Mouse (Mus musculus): ENCODE data around the gene Fuz. TPM values are rescaled to one million over a fixed set of nuclear protein-coding genes. Genes with fewer than 3 reads are reported as not detected.
A peak's percentile ranks its signal among the peaks of the same experiment; 100 is the strongest.

The Fuz gene
- 10 to 100 TPM; 17.8 to 19.0 TPM for total RNA-seq (2021)

GRCm38 (mm10) chr7:44895593-44896434 lies at the start of gene Fuz:
Gene Fuz (plus strand): TSS chr7:44896079.
- intact Hi-C loops (cut with DNase I), result no loop called here
- peak; percentile 93 to 94 for DNase-seq (ENCODE audit: extremely low spot score in 1 of 2, low spot score in 2 of 2)

DNA sequence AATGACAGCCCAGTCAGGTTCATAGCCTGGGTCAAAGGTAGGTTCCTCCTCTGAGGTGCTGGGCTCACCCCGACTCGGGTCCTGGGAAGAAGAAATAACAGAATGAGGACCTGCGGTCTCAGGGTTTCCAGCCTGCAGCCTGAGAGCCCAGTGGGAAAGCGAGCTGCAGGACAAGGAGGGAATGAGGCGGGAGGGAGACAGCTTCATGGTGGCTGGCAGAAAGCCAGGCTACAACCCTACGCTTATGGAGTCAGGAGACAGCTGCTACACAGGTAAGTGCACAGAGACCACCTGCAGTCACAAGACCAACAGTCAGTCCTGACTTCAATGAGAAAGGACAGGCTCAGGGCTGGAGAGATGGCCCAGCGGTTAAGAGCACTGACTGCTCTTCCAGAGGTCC lies 49.1 kb upstream of the Fuz start:
- intact Hi-C loops (cut with DNase I), result no loop called here
- peak in 1 of 2 experiments; percentile 43 for DNase-seq (ENCODE audit: extremely low spot score in 1 of 2, low spot score in 2 of 2)

DNA sequence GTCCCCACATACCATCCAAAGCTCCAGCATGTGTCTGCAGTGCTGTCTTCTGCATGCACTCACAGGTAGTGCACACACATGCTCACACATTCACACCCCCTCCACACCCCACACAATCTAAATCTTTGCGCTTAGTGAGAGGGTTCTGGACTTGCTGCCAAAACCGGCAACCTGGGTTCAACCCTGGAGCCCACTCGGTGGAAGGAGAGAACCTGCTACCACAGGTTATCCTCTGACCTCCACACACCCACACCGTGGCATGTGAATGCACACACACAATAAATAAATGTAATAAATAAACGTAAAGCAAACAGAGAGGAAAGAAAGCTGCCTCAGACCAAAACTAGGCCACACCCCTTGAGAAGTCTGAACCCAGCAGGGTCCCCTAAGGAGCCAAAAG lies 48.1 kb upstream of the Fuz start:
- peak in 1 of 2 experiments; percentile 39 for DNase-seq (ENCODE audit: extremely low spot score in 1 of 2, low spot score in 2 of 2)
- intact Hi-C loops (cut with DNase I), result no loop called here

DNA sequence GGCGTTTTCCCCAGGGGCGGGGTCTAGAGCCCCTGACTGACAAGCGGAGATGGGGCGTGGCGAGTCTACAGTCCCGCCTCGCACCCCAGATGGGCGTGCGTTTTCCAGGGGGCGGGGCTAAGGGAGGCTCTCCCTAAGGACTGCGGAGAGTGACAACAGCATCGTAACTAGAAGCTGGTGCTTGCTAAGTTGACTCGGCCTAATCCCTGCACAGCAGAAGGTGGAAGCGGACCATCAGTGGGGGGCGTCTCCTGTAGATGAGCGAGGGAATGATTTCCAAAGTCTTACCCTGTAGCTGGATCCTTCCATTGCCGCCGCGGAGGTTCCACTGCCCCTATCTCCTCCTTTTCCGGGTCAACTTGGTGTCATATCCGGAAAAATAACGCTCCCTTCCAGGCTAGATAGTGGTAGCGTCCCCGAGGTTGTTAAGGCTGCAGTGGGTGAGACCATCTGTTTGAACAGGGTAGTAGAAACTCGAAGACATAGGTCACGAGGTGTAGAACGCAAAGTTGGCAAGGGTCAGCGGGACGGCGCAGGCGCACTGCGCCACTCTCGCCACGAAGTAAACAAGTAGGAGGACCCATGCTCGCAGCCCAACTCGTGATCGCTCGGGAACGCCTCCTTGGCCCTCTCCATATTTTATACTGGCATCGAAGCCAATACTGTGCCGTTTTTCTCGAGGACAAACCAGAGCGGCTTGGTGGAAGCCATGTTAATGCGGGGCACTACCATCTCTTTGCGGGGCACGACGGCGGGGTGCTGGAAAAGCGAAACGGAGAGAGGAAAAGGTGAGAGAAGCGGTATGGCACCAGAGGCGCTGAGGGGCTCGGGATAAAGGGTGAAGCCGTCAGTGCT lies 47.1 kb upstream of the Fuz start, which contains the start of the genes Akt1s1 and Tbc1d17:
Akt1s1 (plus strand) TSS at position 431 of the 855 bp plus-strand sequence.
Tbc1d17 (minus strand) TSS at position 519 of the 855 bp plus-strand sequence.
- intact Hi-C loops (cut with DNase I), result no loop called here
- peak; percentile 98 to 100 for DNase-seq (ENCODE audit: extremely low spot score in 1 of 2, low spot score in 2 of 2)

GRCm38 (mm10) chr7:44849416-44850111 lies 46.3 kb upstream of the Fuz start:
- intact Hi-C loops (cut with DNase I), result no loop called here
- DNase-seq (ENCODE audit: extremely low spot score in 1 of 2, low spot score in 2 of 2), result peak; percentile 93 to 95

GRCm38 (mm10) chr7:44850146-44850545 lies 45.7 kb upstream of the Fuz start:
- intact Hi-C loops (cut with DNase I), result no loop called here

GRCm38 (mm10) chr7:44850789-44851624 lies 44.9 kb upstream of the Fuz start:
- DNase-seq (ENCODE audit: extremely low spot score in 1 of 2, low spot score in 2 of 2), result no peak
- intact Hi-C loops (cut with DNase I), result no loop called here

More at GRCm38 (mm10) chr7:44850146-44850545, 45.7 kb upstream of the Fuz start:
- peak; percentile 63 to 91 for DNase-seq (ENCODE audit: extremely low spot score in 1 of 2, low spot score in 2 of 2)

DNA sequence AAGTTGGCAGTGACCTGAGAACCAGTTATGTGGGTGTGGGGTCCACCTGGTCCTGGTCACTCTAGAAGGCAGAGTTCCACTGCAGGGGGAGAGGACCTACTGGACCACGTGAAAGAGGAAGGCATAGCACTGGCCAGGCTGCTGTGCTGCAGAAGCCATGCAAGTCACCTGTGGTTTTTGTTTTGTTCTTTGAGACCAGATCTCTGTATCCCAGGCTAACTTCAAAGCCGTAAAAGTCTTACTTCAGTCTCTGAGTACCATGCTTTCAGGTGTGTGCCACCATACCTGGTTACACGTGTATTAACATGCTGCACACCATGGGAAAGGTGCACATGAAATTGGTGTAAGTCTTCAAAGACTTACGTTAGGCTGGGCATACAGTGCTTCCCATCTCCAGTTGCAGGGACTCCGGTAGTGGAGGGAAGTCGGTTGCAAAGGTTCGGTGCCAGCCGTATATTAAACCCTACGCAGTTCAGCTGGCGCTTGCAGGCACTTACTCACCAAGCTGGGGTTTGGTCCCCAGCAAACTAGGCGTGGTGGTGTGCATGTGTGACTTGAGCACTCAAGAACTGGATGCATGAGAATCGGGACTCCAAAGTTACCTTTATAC lies 44.1 kb upstream of the Fuz start:
- intact Hi-C loops (cut with DNase I), result no loop called here
- DNase-seq (ENCODE audit: extremely low spot score in 1 of 2, low spot score in 2 of 2), result no peak

DNA sequence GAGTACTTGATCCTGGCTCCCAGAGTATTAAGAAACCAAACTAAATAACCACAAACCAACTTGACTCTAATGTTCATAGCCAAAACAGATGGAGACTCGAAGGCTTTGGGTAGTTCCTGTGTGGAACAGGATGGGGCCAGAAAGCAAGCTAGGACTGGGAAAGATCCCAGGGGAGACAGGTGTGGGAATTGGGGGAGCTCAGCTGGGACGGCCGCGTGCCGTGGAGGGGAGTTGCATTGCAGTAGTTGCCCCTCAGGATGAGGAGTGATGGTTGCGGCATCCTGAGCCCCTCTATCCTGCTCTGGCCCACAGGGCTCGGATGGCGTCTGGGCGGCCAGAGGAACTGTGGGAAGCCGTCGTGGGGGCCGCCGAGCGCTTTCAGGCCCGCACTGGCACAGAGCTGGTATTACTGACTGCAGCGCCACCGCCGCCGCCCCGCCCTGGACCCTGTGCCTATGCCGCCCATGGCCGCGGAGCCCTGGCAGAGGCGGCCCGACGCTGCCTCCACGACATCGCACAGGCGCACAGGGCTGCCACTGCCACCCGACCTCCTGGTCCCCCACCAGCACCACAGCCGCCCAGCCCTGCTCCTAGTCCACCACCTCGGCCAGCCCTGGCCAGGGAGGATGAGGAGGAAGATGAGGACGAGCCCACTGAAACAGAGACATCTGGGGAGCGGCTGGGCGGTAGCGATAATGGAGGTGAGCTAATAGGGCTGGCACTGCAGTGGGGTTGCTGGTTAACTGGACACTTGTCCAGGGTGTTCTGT lies 43.4 kb upstream of the Fuz start:
- peak in 1 of 2 experiments; percentile 61 for DNase-seq (ENCODE audit: extremely low spot score in 1 of 2, low spot score in 2 of 2)
- intact Hi-C loops (cut with DNase I), result no loop called here

- DNase-seq (ENCODE audit: extremely low spot score in 1 of 2, low spot score in 2 of 2), result no peak
- intact Hi-C loops (cut with DNase I), result no loop called here
These were observed 42.8 kb upstream of the Fuz start for GRCm38 (mm10) chr7:44853065-44853464.

DNA sequence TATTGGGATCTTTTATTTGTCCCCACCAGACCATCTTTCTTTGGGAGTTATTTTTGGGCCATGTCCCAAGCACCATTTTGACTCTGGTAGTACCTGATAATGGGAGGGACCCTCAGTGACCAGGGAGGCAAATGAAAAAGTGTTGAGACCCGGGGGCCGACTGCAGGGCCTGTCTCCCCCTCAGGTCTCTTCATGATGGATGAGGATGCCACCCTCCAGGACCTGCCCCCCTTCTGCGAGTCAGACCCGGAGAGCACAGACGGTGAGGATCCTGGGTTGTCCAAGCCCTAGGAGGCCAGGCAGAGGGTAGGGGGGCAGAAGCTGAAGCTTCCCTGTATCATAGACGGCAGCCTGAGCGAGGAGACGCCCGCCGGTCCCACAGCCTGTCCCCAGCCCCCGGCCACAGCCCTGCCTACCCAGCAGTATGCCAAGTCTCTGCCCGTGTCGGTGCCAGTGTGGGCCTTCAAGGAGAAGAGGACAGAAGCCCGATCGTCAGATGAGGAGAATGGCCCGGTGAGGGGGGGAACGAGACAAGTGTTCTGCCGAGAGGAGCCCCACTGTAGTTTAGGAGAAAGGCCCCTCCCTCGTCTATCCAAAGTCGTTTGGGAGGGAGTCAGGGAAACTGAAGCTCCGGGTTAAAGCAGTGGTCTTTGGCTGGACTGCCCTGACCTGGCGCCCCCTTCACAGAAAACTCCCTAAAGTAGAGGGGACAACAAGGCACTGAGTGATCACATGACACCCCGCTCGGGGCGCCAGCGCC lies 42.1 kb upstream of the Fuz start:
- peak in 1 of 2 experiments; percentile 58 for DNase-seq (ENCODE audit: extremely low spot score in 1 of 2, low spot score in 2 of 2)
- intact Hi-C loops (cut with DNase I), result no loop called here

- peak; percentile 63 to 91 for DNase-seq (ENCODE audit: extremely low spot score in 1 of 2, low spot score in 2 of 2)
- intact Hi-C loops (cut with DNase I), result no loop called here
These were observed 41.4 kb upstream of the Fuz start for GRCm38 (mm10) chr7:44854356-44855031.

- no peak for DNase-seq (ENCODE audit: extremely low spot score in 1 of 2, low spot score in 2 of 2)
- intact Hi-C loops (cut with DNase I), result no loop called here
These were observed 40.8 kb upstream of the Fuz start for GRCm38 (mm10) chr7:44855036-44855435.

GRCm38 (mm10) chr7:44856265-44856916 lies 39.5 kb upstream of the Fuz start:
- intact Hi-C loops (cut with DNase I), result no loop called here
- DNase-seq (ENCODE audit: extremely low spot score in 1 of 2, low spot score in 2 of 2), result no peak

- DNase-seq (ENCODE audit: extremely low spot score in 1 of 2, low spot score in 2 of 2), result peak; percentile 92
- intact Hi-C loops (cut with DNase I), result no loop called here
These were observed 38.8 kb upstream of the Fuz start, which contains the start of gene Pnkp for GRCm38 (mm10) chr7:44857042-44857552. Gene Pnkp (plus strand): TSS chr7:44857139.

Measured in left cerebral cortex, postnatal 10 days (tissue).